Mouse (Mus musculus) neural tube, embryonic 13.5 days (tissue): ENCODE measurements around the gene Gm11077. TPM values are rescaled to one million over a fixed set of nuclear protein-coding genes. Genes with fewer than 3 reads are reported as not detected.

Source experiments
- ATAC-seq: fragments of 200-750 bp; cut with Nextera tagmentation; 2 replicates; pipeline ENCODE4 v1.8.0; 2017; ENCODE audit warnings: low read depth, mild to moderate bottlenecking, moderate TSS enrichment, moderate library complexity
- H3K27ac ChIP-seq: fragments of 300-500 bp; sonication (generic); replicated peaks from 2 replicates; pipeline ENCODE4 v1.5.1; 2015; ENCODE audit warnings: moderate library complexity, mild to moderate bottlenecking, inconsistent platforms
- H3K27me3 ChIP-seq: fragments of 300-500 bp; sonication (generic); 2 replicates; pipeline ENCODE4 v1.6.1; 2015; ENCODE audit warnings: mild to moderate bottlenecking, inconsistent platforms
- H3K36me3 ChIP-seq: fragments of 300-500 bp; sonication (generic); 2 replicates; pipeline ENCODE4 v1.6.1; 2015; ENCODE audit warnings: mild to moderate bottlenecking, inconsistent platforms
- H3K4me1 ChIP-seq: fragments of 300-500 bp; sonication (generic); replicated peaks from 2 replicates; pipeline ENCODE4 v1.6.1; 2015; ENCODE audit warnings: inconsistent platforms
- H3K4me2 ChIP-seq: fragments of 300-500 bp; sonication (generic); 2 replicates; pipeline ENCODE4 v1.6.1; 2015; ENCODE audit warnings: inconsistent platforms, mild to moderate bottlenecking, moderate library complexity
- H3K4me3 ChIP-seq: fragments of 300-500 bp; sonication (generic); 2 replicates; pipeline ENCODE4 v1.5.1; 2015; ENCODE audit warnings: mild to moderate bottlenecking, inconsistent platforms
- H3K9ac ChIP-seq: fragments of 300-500 bp; sonication (generic); 2 replicates; pipeline ENCODE4 v1.6.1; 2015; ENCODE audit warnings: moderate library complexity, mild to moderate bottlenecking, inconsistent platforms
- H3K9me3 ChIP-seq: fragments of 300-500 bp; sonication (generic); 2 replicates; pipeline ENCODE4 v1.6.1; 2016; ENCODE audit warnings: inconsistent platforms
- WGBS: fragments of 180-500 bp; shearing (Covaris S2); methylation state at CpG from one replicate; pipeline ENCODE4 v1.1.7; 2015; 5-methylcytosine and 5-hydroxymethylcytosine counted together
- polyA plus RNA-seq: library from polyadenylated mRNA; unstranded; fragments of >200 nt; fragmentation: Nextera tagmentation; extraction: Ambion mirVana; gene quantifications from 2 replicates; pipeline ENCODE4 v1.2.1, GENCODE M21; 2015

Gene Gm11077
- polyA plus RNA-seq, 1 experiment from 2014 or later: not detected

GRCm38 (mm10) chr6:140800587-140800986, 71.5 kb downstream of the Gm11077 start:
- no peaks in the 10 kb centered on the region for H3K36me3 ChIP-seq
- no peak for ATAC-seq
- WGBS: 86% methylated on average over 4 of the region's 4 CpGs

More at GRCm38 (mm10) chr6:140800587-140800986, 71.5 kb downstream of the Gm11077 start:
- no peaks in the 10 kb centered on the region for H3K27me3 ChIP-seq
- no peak overlapping the region for H3K4me3 ChIP-seq
- H3K27ac ChIP-seq: no peak overlapping the region
- H3K4me2 ChIP-seq: no peak overlapping the region
- H3K9me3 ChIP-seq: no peaks in the 10 kb centered on the region
- no peak overlapping the region for H3K9ac ChIP-seq
- no peaks in the 10 kb centered on the region for H3K4me1 ChIP-seq

Other genes with a start within 250 kb of the Gm11077 start
- 6.5 and 8.4 TPM in 2 replicates for gene Aebp2, start 106.6 kb upstream of the Gm11077 start, polyA plus RNA-seq